Mouse (Mus musculus) olfactory bulb, adult 2 months (tissue): ENCODE data around the gene Creb5.

Source experiments
- CTCF ChIP-seq: fragments of 200-500 bp; IDR thresholded peaks from 2 replicates; pipeline ENCODE4 v1.5.1; 2012; ENCODE audit warnings: low read depth, mild to moderate bottlenecking, low read length, moderate library complexity; ENCODE audit not compliant: insufficient read depth
- POLR2A ChIP-seq: fragments of 200-500 bp; IDR thresholded peaks from 2 replicates; pipeline ENCODE4 v1.6.1; 2012; ENCODE audit warnings: mild to moderate bottlenecking, low read depth, low read length, moderate library complexity; ENCODE audit not compliant: insufficient read depth

DNA sequence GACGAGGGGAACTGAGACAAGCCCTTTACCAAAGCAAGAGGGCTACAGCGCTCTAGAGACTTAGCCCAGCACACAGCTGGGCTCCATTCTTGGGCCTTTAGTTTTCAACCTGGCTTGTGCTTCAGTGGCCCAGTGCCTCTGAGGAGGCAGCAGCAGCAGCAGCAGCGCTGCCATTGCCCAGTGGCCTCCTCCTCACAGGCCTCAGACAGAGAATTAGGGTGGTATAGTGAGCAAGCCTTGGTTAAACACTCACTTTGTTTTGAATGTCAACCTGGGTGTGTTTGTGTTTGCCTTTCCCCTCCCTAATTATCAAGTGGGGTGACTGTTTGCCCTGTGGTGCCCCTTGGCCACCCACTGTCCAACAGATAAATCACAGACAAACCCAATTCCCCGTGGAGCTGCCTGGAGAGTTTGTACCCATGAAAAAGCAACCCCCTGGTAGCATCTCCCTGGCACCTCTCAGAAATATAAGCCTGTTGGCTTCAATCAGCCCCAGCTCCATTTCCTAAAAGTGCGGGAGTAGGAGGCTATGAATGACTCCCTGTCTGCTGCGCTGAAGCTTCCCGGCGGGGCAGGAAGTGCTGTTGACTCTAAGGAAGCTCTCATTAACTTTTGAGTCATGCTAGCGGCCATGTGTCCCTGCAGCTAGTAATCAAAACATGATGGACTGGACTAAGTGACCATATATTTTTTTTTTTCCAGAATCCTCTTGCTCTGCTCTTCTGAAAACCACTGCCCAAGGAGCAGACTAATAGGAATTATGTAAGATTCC is 328.6 kb downstream of the Creb5 start:
- no peak for TF ChIP-seq CTCF
- TF ChIP-seq POLR2A, result no peak
